Mouse (Mus musculus) kidney, embryonic 16.5 days (tissue): ENCODE results near the gene Opa3. TPM values are rescaled to one million over a fixed set of nuclear protein-coding genes. Genes with fewer than 3 reads are reported as not detected.

Source experiments
- ATAC-seq: fragments of 200-750 bp; cut with Nextera tagmentation; 2 replicates; pipeline ENCODE4 v1.8.0; 2017; ENCODE audit warnings: moderate TSS enrichment; ENCODE audit not compliant: low FRiP score, low TSS enrichment
- H3K27ac ChIP-seq: fragments of 300-500 bp; sonication (generic); 2 replicates; pipeline ENCODE4 v1.5.1; 2014; ENCODE audit warnings: low read length
- H3K27me3 ChIP-seq: fragments of 300-500 bp; sonication (generic); 2 replicates; pipeline ENCODE4 v1.6.1; 2014; ENCODE audit warnings: low read length, control low read depth, mixed read lengths; ENCODE audit not compliant: insufficient read depth
- H3K36me3 ChIP-seq: fragments of 300-500 bp; sonication (generic); 2 replicates; pipeline ENCODE4 v1.6.1; 2014; ENCODE audit warnings: low read length, control low read depth, mixed read lengths; ENCODE audit not compliant: insufficient read depth
- H3K4me1 ChIP-seq: fragments of 300-500 bp; sonication (generic); 2 replicates; pipeline ENCODE4 v1.6.1; 2014; ENCODE audit warnings: low read length, control low read depth, mixed read lengths; ENCODE audit not compliant: insufficient read depth
- H3K4me2 ChIP-seq: fragments of 300-500 bp; sonication (generic); replicated peaks from 2 replicates; pipeline ENCODE4 v1.6.1; 2014; ENCODE audit warnings: low read depth, low read length
- H3K4me3 ChIP-seq: fragments of 300-500 bp; sonication (generic); 2 replicates; pipeline ENCODE4 v1.5.1; 2014; ENCODE audit warnings: mild to moderate bottlenecking, low read length
- H3K9ac ChIP-seq: fragments of 300-500 bp; sonication (generic); replicated peaks from 2 replicates; pipeline ENCODE4 v1.6.1; 2014; ENCODE audit warnings: low read length
- H3K9me3 ChIP-seq: fragments of 300-500 bp; sonication (generic); 2 replicates; pipeline ENCODE4 v1.6.1; 2016; ENCODE audit warnings: low read length, control low read depth
- WGBS: fragments of 180-500 bp; shearing (Covaris S2); extraction: QIAGEN DNeasy Blood & Tissue Kit; methylation state at CpG from one replicate; pipeline ENCODE4 v1.1.7; 2014; 5-methylcytosine and 5-hydroxymethylcytosine counted together
- polyA plus RNA-seq: library from polyadenylated mRNA; unstranded; fragments of >200 nt; fragmentation: Nextera tagmentation; extraction: Ambion mirVana; gene quantifications from 2 replicates; pipeline ENCODE4 v1.2.1, GENCODE M21; 2015

Opa3 gene
- polyA plus RNA-seq, 1 experiment from 2014 or later, result 42.9 TPM

- 0 out of 2 replicates have a peak overlapping the region, but pooled peaks have one; percentile 10 for H3K9ac ChIP-seq
- no peaks in the 10 kb centered on the region for H3K9me3 ChIP-seq
- H3K36me3 ChIP-seq, result peaks cover 4% of the 10 kb centered on the region
- ATAC-seq, result no peak
- H3K27ac ChIP-seq, result no peak overlapping the region
- WGBS, result 78% methylated on average over 2 of the region's 4 CpGs
- H3K4me3 ChIP-seq, result no peak overlapping the region
- peaks cover 5% of the 10 kb centered on the region; the same call in 1 of the 2 replicates for H3K4me1 ChIP-seq
- no peak overlapping the region for H3K4me2 ChIP-seq
- H3K27me3 ChIP-seq, result no peaks in the 10 kb centered on the region
Measured at GRCm38 (mm10) chr7:19239986-19240385, 11.9 kb downstream of the Opa3 start.

DNA sequence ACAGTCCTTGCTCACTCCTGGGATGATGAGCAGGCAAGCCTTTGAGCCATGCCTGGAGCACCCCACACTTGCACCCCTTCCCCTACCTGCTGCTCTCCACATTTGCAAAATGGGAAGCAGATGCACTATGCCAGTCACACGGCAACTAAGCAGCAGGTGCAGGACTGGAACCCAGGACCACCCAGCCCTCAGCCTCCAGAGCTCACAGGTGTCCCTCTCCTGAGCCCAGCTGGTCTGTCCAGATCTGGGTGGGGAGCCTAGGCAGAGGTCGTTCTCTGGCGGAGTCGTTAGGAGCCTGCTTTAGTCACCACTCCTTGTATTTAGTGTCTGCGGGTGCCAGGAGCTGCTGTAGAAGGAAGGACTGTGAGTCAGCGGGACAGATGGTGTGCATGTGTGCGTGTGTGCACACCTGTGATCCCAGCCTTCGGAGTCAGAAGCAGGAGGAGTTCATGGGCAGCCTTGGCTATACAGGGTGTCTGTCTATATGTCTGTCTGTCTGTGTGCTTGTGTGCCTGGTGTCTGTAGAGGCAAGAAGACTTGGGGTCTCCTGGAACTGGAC is 12.8 kb downstream of the Opa3 start:
- H3K27ac ChIP-seq, result no peak overlapping the region
- no peak overlapping the region for H3K4me2 ChIP-seq
- H3K4me3 ChIP-seq, result no peak overlapping the region
- H3K9ac ChIP-seq, result no peak overlapping the region
- ATAC-seq, result no peak
- H3K9me3 ChIP-seq, result no peaks in the 10 kb centered on the region
- peaks cover 12% of the 10 kb centered on the region for H3K36me3 ChIP-seq
- 95% methylated on average over 8 of the region's 8 CpGs for WGBS
- H3K27me3 ChIP-seq, result no peaks in the 10 kb centered on the region
- H3K4me1 ChIP-seq, result peaks cover 5% of the 10 kb centered on the region; the same call in 1 of the 2 replicates

DNA sequence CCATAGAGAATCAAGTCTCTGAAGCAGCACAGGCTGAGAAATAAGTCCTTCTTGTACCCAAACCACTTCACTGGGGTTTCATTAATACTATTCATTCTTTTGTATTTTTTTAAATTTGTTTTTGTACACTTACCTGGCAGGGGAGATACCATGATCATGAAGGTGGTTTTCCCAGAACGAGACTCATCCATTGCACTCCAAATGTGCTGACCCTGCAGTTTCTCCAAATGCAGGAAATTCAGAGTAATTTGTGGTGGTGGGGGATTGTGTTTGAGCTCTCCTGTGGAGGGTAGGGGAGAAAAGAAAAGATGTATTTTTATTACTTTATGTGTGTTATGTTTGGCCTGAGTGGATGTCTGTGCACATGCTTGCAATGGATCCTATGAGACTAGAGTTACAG is 13.9 kb downstream of the Opa3 start:
- Histone ChIP-seq H3K9ac (no peak overlapping the region), H3K9me3 (no peaks in the 10 kb centered on the region), H3K27me3 (no peaks in the 10 kb centered on the region), H3K4me1 (peaks cover 5% of the 10 kb centered on the region; the same call in 1 of the 2 replicates), H3K4me3 (no peak overlapping the region), H3K4me2 (no peak overlapping the region), H3K27ac (no peak overlapping the region), H3K36me3 (peaks cover 12% of the 10 kb centered on the region)
- no peak for ATAC-seq
- WGBS, result 78% methylated on average over 1 of the region's 1 CpGs

DNA sequence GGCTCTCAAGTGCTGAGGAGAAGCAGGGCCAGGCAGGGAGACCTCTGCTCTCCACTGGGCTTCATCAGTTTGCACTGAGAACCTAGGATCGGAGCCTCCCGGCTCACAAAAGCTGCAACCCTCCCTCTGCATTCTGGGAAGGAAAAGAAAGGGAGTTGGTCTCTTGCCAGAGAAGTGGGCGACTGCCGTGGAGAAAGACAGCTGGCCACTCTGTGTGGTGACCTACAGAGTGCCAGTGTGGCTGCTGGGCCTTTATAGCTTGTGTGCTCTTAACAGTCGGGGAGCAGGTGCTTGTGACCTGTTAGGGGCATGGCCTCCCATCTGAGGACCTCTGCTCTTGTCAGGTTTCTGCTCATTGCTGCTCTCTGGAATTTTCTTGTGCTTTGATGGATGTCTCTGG is 15.7 kb downstream of the Opa3 start:
- WGBS, result 78% methylated on average over 5 of the region's 5 CpGs
- no peak for ATAC-seq

DNA sequence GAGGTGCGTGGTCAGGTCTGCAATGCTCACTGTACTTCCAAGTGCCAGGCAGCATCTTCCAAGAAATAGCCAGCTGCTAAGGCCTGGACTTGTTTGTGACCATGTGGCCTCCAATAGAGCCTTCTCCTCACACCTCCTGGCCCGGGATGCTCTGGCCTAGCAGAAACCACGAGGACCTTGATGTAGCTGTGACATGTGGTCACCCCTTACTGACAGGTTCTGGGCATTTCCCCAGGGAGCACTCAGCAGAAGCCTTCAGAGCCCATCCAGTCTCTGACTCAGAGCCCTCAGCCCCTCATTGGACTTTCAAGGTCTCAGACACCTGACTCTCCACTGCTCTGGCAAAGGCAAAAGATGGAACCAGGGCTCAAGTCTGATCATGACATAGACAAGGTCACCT is 16.9 kb downstream of the Opa3 start:
- Histone ChIP-seq H3K36me3 (peaks cover 18% of the 10 kb centered on the region), H3K27ac (no peak overlapping the region), H3K4me1 (no peaks in the 10 kb centered on the region), H3K9ac (no peak overlapping the region), H3K9me3 (no peaks in the 10 kb centered on the region), H3K4me2 (no peak overlapping the region), H3K27me3 (no peaks in the 10 kb centered on the region), H3K4me3 (no peak overlapping the region)
- no peak for ATAC-seq
- WGBS, result 76% methylated on average over 3 of the region's 3 CpGs

More for the DNA sequence above, 15.7 kb downstream of the Opa3 start:
- Histone ChIP-seq H3K9ac (no peak overlapping the region), H3K4me3 (no peak overlapping the region), H3K9me3 (no peaks in the 10 kb centered on the region), H3K27me3 (no peaks in the 10 kb centered on the region), H3K4me1 (peaks cover 5% of the 10 kb centered on the region; the same call in 1 of the 2 replicates), H3K4me2 (no peak overlapping the region), H3K27ac (no peak overlapping the region), H3K36me3 (peaks cover 18% of the 10 kb centered on the region)

- ATAC-seq, result no peak
- H3K27ac ChIP-seq, result no peak overlapping the region
- WGBS, result 93% methylated on average over 1 of the region's 1 CpGs
Measured at GRCm38 (mm10) chr7:19246855-19247254, 18.7 kb downstream of the Opa3 start.

DNA sequence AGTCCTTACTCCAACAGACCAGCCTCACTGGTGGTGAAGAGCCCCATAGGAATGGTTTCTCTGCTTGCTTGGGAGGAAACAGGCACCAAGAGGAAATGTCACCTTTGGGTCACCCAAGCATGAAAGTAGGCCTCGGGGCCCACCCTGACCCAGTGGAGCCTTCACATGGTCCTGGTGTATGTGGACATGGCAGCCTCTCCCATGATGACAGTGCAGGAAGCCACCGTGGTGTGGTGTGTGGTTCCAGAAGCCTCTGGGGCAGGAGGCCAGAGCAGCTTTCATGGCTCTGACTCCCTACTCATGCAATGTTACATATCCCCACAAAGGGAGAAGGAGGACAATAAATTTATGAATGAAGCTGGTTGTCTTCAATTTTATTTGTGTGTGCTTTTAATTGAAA is 19.4 kb downstream of the Opa3 start:
- no peaks in the 10 kb centered on the region for H3K4me1 ChIP-seq
- WGBS, result 88% methylated on average over 2 of the region's 2 CpGs
- H3K4me2 ChIP-seq, result no peak overlapping the region
- H3K9me3 ChIP-seq, result no peaks in the 10 kb centered on the region
- H3K27ac ChIP-seq, result no peak overlapping the region
- peaks cover 18% of the 10 kb centered on the region for H3K36me3 ChIP-seq
- ATAC-seq, result no peak
- H3K9ac ChIP-seq, result no peak overlapping the region
- H3K4me3 ChIP-seq, result no peak overlapping the region
- H3K27me3 ChIP-seq, result no peaks in the 10 kb centered on the region

More at GRCm38 (mm10) chr7:19246855-19247254, 18.7 kb downstream of the Opa3 start:
- H3K27me3 ChIP-seq, result no peaks in the 10 kb centered on the region
- H3K9ac ChIP-seq, result no peak overlapping the region
- H3K36me3 ChIP-seq, result peaks cover 18% of the 10 kb centered on the region
- H3K4me3 ChIP-seq, result no peak overlapping the region
- no peak overlapping the region for H3K4me2 ChIP-seq
- H3K4me1 ChIP-seq, result no peaks in the 10 kb centered on the region
- H3K9me3 ChIP-seq, result no peaks in the 10 kb centered on the region

DNA sequence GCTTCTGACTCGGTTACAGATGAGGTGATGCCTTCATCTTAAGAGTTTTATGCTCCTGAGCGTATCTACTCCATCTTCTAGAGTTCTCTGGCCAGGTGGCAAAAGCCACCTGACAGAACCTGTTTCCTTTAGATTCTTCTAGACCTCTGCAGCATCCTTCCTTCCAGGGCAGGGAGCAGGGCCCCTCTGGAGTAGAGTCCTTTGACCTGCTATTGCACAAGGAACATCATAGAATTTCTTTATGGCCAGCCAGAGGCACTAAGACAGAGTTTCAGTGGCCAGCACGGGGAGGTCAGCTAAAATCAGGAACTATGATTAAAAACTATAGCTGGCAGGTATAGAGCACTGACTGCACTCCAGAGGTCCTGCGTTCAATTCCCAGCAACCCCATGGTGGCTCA is 23.9 kb downstream of the Opa3 start:
- no peak overlapping the region for H3K4me3 ChIP-seq
- no peak for ATAC-seq
- H3K36me3 ChIP-seq, result peaks cover 22% of the 10 kb centered on the region; the same call in 1 of the 2 replicates
- no peak overlapping the region for H3K4me2 ChIP-seq
- no peaks in the 10 kb centered on the region for H3K9me3 ChIP-seq
- H3K27ac ChIP-seq, result no peak overlapping the region
- H3K4me1 ChIP-seq, result no peaks in the 10 kb centered on the region
- no peak overlapping the region for H3K9ac ChIP-seq
- H3K27me3 ChIP-seq, result no peaks in the 10 kb centered on the region
- WGBS, result 77% methylated on average over 4 of the region's 4 CpGs

- no peaks in the 10 kb centered on the region for H3K9me3 ChIP-seq
- H3K4me1 ChIP-seq, result no peaks in the 10 kb centered on the region
- H3K27me3 ChIP-seq, result no peaks in the 10 kb centered on the region
- no peak overlapping the region for H3K9ac ChIP-seq
- H3K4me3 ChIP-seq, result no peak overlapping the region
- ATAC-seq, result no peak
- no peak overlapping the region for H3K27ac ChIP-seq
- H3K4me2 ChIP-seq, result no peak overlapping the region
- peaks cover 28% of the 10 kb centered on the region for H3K36me3 ChIP-seq
- WGBS, result 70% methylated on average over 5 of the region's 5 CpGs
Measured at GRCm38 (mm10) chr7:19253437-19253836, 25.3 kb downstream of the Opa3 start.

DNA sequence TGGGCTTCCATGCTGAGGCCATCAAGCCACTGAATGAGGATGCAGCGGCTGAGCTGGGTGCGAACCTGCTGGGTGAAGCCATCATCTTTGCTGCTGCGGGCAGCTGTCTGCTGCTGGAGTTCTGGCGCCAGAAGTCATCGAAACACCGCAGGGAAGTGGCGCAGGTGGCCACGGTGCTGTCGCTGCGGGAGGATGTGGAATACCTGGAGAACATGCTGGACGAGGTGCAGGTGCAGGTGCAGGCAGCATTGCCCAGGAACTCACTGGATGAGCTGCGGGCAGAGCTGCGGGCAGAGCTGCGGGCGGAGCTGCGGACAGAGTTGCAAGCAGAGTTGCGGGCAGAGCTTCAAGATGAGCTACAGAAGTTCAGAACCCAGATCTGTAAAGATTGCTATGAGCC is 27.3 kb downstream of the Opa3 start:
- H3K36me3 ChIP-seq, result peaks cover 46% of the 10 kb centered on the region
- WGBS, result 82% methylated on average over 15 of the region's 17 CpGs
- H3K27me3 ChIP-seq, result no peaks in the 10 kb centered on the region
- no peak overlapping the region for H3K4me2 ChIP-seq
- no peak for ATAC-seq
- no peaks in the 10 kb centered on the region for H3K4me1 ChIP-seq
- no peak overlapping the region for H3K4me3 ChIP-seq
- H3K27ac ChIP-seq, result no peak overlapping the region
- no peak overlapping the region for H3K9ac ChIP-seq
- no peaks in the 10 kb centered on the region for H3K9me3 ChIP-seq
